Mouse (Mus musculus) midbrain, embryonic 14.5 days (tissue): ENCODE data around the gene Sema7a. TPM values are rescaled to one million over a fixed set of nuclear protein-coding genes. Genes with fewer than 3 reads are reported as not detected.

Source experiments
- ATAC-seq: fragments of 200-750 bp; cut with Nextera tagmentation; 2 replicates; pipeline ENCODE4 v1.8.0; 2017; ENCODE audit warnings: moderate number of reproducible peaks, moderate library complexity; ENCODE audit not compliant: low FRiP score, low TSS enrichment
- DNase-seq: peaks from one replicate; pipeline ENCODE4 v3.0.0-alpha.2; 2015
- H3K27ac ChIP-seq: fragments of 300-500 bp; sonication (generic); replicated peaks from 2 replicates; pipeline ENCODE4 v1.5.1; 2014; ENCODE audit warnings: mild to moderate bottlenecking, low read depth, low read length, moderate library complexity
- H3K27me3 ChIP-seq: fragments of 300-500 bp; sonication (generic); 2 replicates; pipeline ENCODE4 v1.6.1; 2014; ENCODE audit warnings: low read length, control low read depth, mixed read lengths; ENCODE audit not compliant: control insufficient read depth, insufficient read depth
- H3K36me3 ChIP-seq: fragments of 300-500 bp; sonication (generic); 2 replicates; pipeline ENCODE4 v1.6.1; 2014; ENCODE audit warnings: low read length, control low read depth; ENCODE audit not compliant: control insufficient read depth, insufficient read depth
- H3K4me1 ChIP-seq: fragments of 300-500 bp; sonication (generic); 2 replicates; pipeline ENCODE4 v1.6.1; 2014; ENCODE audit warnings: mild to moderate bottlenecking, antibody characterized with exemption, low read length, control low read depth; ENCODE audit not compliant: control insufficient read depth, insufficient read depth
- H3K4me2 ChIP-seq: fragments of 300-500 bp; sonication (generic); 2 replicates; pipeline ENCODE4 v1.6.1; 2014; ENCODE audit warnings: mild to moderate bottlenecking, low read length, moderate library complexity
- H3K4me3 ChIP-seq: fragments of 300-500 bp; sonication (generic); replicated peaks from 2 replicates; pipeline ENCODE4 v1.5.1; 2014; ENCODE audit warnings: low read depth, low read length
- H3K9ac ChIP-seq: fragments of 300-500 bp; sonication (generic); replicated peaks from 2 replicates; pipeline ENCODE4 v1.6.1; 2014; ENCODE audit warnings: mild to moderate bottlenecking, low read length, moderate library complexity
- H3K9me3 ChIP-seq: fragments of 300-500 bp; sonication (generic); 2 replicates; pipeline ENCODE4 v1.6.1; 2016; ENCODE audit warnings: low read length, control low read depth, mixed read lengths; ENCODE audit not compliant: control insufficient read depth
- WGBS: fragments of 180-500 bp; shearing (Covaris S2); extraction: QIAGEN DNeasy Blood & Tissue Kit; methylation state at CpG from one replicate; pipeline ENCODE4 v1.1.7; 2014; 5-methylcytosine and 5-hydroxymethylcytosine counted together
- polyA plus RNA-seq: library from polyadenylated mRNA; unstranded; fragments of >200 nt; fragmentation: Nextera tagmentation; extraction: Ambion mirVana; gene quantifications from 2 replicates; pipeline ENCODE4 v1.2.1, GENCODE M21; 2014

Sema7a gene
- 3.2 and 3.7 TPM in 2 replicates for polyA plus RNA-seq

GRCm38 (mm10) chr9:57939431-57940348, at the start of gene Sema7a:
Gene Sema7a (plus strand): TSS chr9:57940112.
- 0 out of 2 replicates have a peak, but pooled peaks cover 12% of the 10 kb centered on the region for H3K27me3 ChIP-seq
- H3K9ac ChIP-seq = peak within 1 kb of the TSS; percentile 85
- H3K36me3 ChIP-seq = no peaks in the 10 kb centered on the region
- WGBS = under 1% methylated on average over 58 of the region's 60 CpGs
- H3K4me3 ChIP-seq = peak within 1 kb of the TSS; percentile 85
- ATAC-seq (peak; percentile 81), DNase-seq (peak; percentile 90)
- peak within 1 kb of the TSS; percentile 93 for H3K27ac ChIP-seq
- H3K4me1 ChIP-seq = peaks cover 28% of the 10 kb centered on the region
- H3K9me3 ChIP-seq = no peaks in the 10 kb centered on the region
- peak within 1 kb of the TSS; percentile 88 for H3K4me2 ChIP-seq

DNA sequence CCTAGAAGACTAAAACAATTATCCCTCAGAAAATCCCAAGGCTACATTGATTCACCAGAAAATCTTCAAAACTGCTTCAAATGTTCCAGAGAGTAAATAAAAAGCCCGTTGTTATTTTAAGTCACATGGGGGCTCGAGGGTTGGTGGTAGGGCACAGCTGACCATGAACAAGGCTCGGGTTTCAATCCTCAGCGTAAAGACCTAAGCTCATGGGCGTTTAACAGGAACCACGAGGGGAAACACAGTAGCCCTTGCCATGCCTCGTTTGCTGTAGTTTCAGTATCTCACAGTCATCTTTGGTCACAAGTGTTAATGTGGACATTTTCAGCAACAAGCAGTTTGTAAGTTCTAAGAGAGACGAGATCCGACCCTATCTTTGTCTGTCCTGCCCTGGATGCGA, 39.4 kb upstream of the Sema7a start:
- Histone ChIP-seq H3K9me3 (no peaks in the 10 kb centered on the region), H3K4me1 (peaks cover 13% of the 10 kb centered on the region), H3K4me2 (no peak overlapping the region), H3K27ac (no peak overlapping the region), H3K36me3 (no peaks in the 10 kb centered on the region), H3K27me3 (no peaks in the 10 kb centered on the region), H3K4me3 (no peak overlapping the region), H3K9ac (no peak overlapping the region)
- ATAC-seq (no peak), DNase-seq (no peak)
- 58% methylated on average over 10 of the region's 10 CpGs for WGBS

- Histone ChIP-seq H3K27me3 (no peaks in the 10 kb centered on the region), H3K36me3 (no peaks in the 10 kb centered on the region), H3K9me3 (no peaks in the 10 kb centered on the region), H3K4me3 (no peak overlapping the region), H3K4me2 (peak overlapping the region; percentile 35), H3K27ac (peak overlapping the region; percentile 71), H3K9ac (peak overlapping the region; percentile 32; the same call in 1 of the 2 replicates), H3K4me1 (peaks cover 13% of the 10 kb centered on the region)
- WGBS = 25% methylated on average over 9 of the region's 9 CpGs
- DNase-seq (peak; percentile 51), ATAC-seq (no peak)
These were observed 38.7 kb upstream of the Sema7a start for GRCm38 (mm10) chr9:57901197-57901596.

DNA sequence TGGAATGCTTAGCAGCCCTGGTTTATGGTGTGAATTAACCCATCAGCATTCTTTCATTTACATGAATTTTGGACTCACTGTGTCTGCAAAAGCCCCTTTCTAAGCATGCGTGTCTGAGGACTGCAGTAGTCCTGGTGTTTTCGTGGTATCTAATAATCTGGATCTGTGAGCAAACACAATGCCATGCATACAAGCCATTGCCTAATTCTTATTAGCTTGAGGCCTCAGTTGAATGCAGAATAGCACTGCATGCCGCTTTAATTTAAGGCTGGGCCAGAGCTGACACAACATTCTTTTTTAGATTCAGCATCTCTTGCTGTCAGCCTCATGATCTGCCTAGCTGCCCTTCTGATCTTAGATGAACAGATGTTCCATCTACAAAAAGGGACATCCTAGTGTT, 38.3 kb upstream of the Sema7a start:
- peak overlapping the region; percentile 71 for H3K27ac ChIP-seq
- 22% methylated on average over 3 of the region's 3 CpGs for WGBS
- H3K9me3 ChIP-seq = no peaks in the 10 kb centered on the region
- no peaks in the 10 kb centered on the region for H3K27me3 ChIP-seq
- peak; percentile 32 for DNase-seq
- no peaks in the 10 kb centered on the region for H3K36me3 ChIP-seq
- ATAC-seq = no peak
- peak overlapping the region; percentile 35 for H3K4me2 ChIP-seq
- H3K9ac ChIP-seq = peak overlapping the region; percentile 32; the same call in 1 of the 2 replicates
- H3K4me3 ChIP-seq = no peak overlapping the region
- H3K4me1 ChIP-seq = peaks cover 13% of the 10 kb centered on the region

DNA sequence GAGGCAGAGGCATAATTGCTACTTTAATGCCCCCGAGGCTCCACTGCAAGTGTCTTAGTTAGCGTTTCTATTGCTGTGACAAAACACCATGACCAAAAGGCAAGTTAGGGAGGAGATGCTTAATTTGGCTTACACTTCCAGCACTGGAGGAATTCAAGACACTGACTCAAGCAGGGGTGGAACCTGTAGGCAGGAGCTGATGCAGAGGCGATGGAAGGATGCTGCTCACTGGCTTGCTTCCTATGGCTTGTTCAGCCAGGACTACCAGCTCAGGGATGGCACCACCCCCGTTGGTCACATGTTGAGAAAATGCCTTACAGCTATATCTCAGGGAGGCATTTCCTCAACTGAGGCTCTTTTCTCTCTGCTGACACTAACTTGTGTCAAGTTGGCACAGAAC, 37.8 kb upstream of the Sema7a start:
- no peaks in the 10 kb centered on the region for H3K27me3 ChIP-seq
- DNase-seq = no peak
- WGBS = 65% methylated on average over 4 of the region's 4 CpGs
- peaks cover 13% of the 10 kb centered on the region for H3K4me1 ChIP-seq
- no peaks in the 10 kb centered on the region for H3K36me3 ChIP-seq
- H3K9me3 ChIP-seq = no peaks in the 10 kb centered on the region
- no peak overlapping the region for H3K4me3 ChIP-seq
- H3K27ac ChIP-seq = peak overlapping the region; percentile 71
- no peak overlapping the region for H3K4me2 ChIP-seq
- H3K9ac ChIP-seq = 0 out of 2 replicates have a peak overlapping the region, but pooled peaks have one; percentile 32
- no peak for ATAC-seq

GRCm38 (mm10) chr9:57903589-57904249, 36.2 kb upstream of the Sema7a start:
- WGBS = 77% methylated on average over 8 of the region's 8 CpGs
- Histone ChIP-seq H3K9ac (no peak overlapping the region), H3K4me2 (no peak overlapping the region), H3K4me1 (peaks cover 13% of the 10 kb centered on the region), H3K27me3 (no peaks in the 10 kb centered on the region), H3K27ac (no peak overlapping the region), H3K36me3 (no peaks in the 10 kb centered on the region), H3K9me3 (no peaks in the 10 kb centered on the region), H3K4me3 (no peak overlapping the region)
- DNase-seq (no peak), ATAC-seq (no peak)

GRCm38 (mm10) chr9:57904250-57904644, 35.7 kb upstream of the Sema7a start:
- no peak overlapping the region for H3K4me2 ChIP-seq
- peaks cover 13% of the 10 kb centered on the region for H3K4me1 ChIP-seq
- H3K9ac ChIP-seq = no peak overlapping the region
- ATAC-seq (no peak), DNase-seq (no peak)
- H3K4me3 ChIP-seq = no peak overlapping the region
- H3K36me3 ChIP-seq = no peaks in the 10 kb centered on the region
- H3K27me3 ChIP-seq = no peaks in the 10 kb centered on the region
- WGBS = 89% methylated on average over 5 of the region's 5 CpGs
- H3K27ac ChIP-seq = no peak overlapping the region
- H3K9me3 ChIP-seq = no peaks in the 10 kb centered on the region

DNA sequence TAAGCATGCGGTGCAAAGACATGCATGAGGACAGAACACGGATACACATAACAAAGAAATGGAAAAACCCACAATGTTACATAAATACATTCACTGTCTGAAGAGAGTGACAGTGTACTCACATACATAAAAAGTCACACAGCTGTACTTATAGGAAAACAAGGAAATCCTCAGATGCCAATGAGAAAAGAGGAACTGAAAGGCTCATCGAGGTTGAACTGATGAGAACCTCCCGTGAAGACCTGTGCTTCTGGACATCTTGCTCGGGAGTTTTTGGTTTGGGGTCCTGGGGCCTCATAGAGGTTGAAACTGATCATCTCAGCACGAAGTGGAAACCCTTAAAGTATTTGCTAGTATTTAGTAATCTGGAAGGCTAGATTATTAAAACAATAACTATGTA, 32.7 kb upstream of the Sema7a start:
- H3K27ac ChIP-seq = no peak overlapping the region
- H3K27me3 ChIP-seq = no peaks in the 10 kb centered on the region
- H3K9ac ChIP-seq = no peak overlapping the region
- ATAC-seq (no peak), DNase-seq (no peak)
- no peaks in the 10 kb centered on the region for H3K36me3 ChIP-seq
- peaks cover 12% of the 10 kb centered on the region for H3K4me1 ChIP-seq
- no peaks in the 10 kb centered on the region for H3K9me3 ChIP-seq
- 78% methylated on average over 6 of the region's 6 CpGs for WGBS
- H3K4me3 ChIP-seq = no peak overlapping the region
- no peak overlapping the region for H3K4me2 ChIP-seq
